Mouse (Mus musculus) cortical plate, adult 2 months (tissue): Measurements from ENCODE around the gene Akr1b7. TPM values are rescaled to one million over a fixed set of nuclear protein-coding genes. Genes with fewer than 3 reads are reported as not detected.

Experiments used
- H3K27ac ChIP-seq: fragments of 200-500 bp; 2 replicates; pipeline ENCODE4 v1.5.1; 2012; ENCODE audit warnings: low read length, control low read depth, inconsistent platforms; ENCODE audit not compliant: insufficient read depth
- H3K4me1 ChIP-seq: fragments of 200-500 bp; 2 replicates; pipeline ENCODE4 v1.6.1; 2011; ENCODE audit warnings: low read length; ENCODE audit not compliant: control insufficient read depth, insufficient read depth
- H3K4me3 ChIP-seq: fragments of 200-500 bp; 2 replicates; pipeline ENCODE4 v1.5.1; 2011; ENCODE audit warnings: mild to moderate bottlenecking, low read length, control low read depth; ENCODE audit not compliant: insufficient read depth
- CTCF ChIP-seq: fragments of 200-500 bp; IDR thresholded peaks from 2 replicates; pipeline ENCODE4 v1.5.1; 2011; ENCODE audit warnings: mild to moderate bottlenecking, control low read depth, low read length; ENCODE audit not compliant: insufficient read depth; ENCODE audit errors: extremely low read depth
- POLR2A ChIP-seq: fragments of 200-500 bp; IDR thresholded peaks from 2 replicates; pipeline ENCODE4 v1.6.1; 2011; ENCODE audit warnings: mild to moderate bottlenecking, low read length, control low read depth; ENCODE audit not compliant: insufficient read depth; ENCODE audit errors: extremely low read depth
- polyA plus RNA-seq: library from polyadenylated mRNA; depleted of rRNA; stranded (reverse); fragments of >200 nt; gene quantifications from 2 replicates; pipeline ENCODE4 v1.2.3, GENCODE M21; 2012; rRNA removed

Gene Akr1b7
- polyA plus RNA-seq, 1 experiment = 0.10 TPM

DNA sequence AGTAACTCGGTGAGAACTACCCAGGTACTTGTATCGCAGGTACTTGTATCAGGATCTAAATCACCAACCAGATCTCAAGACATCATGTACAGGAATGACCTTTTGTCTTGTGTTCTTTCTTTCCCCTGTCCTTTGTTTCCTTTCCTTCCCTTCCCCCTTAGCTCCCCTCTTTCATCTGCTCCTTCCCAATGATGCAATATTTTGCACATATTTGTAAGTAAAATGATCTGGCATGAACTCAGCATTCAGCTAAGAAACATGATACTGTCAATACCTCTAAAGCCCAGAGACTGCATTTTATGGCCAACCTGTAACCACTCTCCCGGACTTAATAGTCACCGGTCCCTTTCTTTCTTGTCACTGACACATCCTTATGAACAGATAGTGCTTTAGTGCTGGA lies 51.4 kb downstream of the Akr1b7 start:
- Histone ChIP-seq H3K4me1 (no peaks in the 10 kb centered on the region), H3K4me3 (no peak overlapping the region), H3K27ac (no peak overlapping the region)
- TF ChIP-seq POLR2A (no peak), CTCF (no peak)

DNA sequence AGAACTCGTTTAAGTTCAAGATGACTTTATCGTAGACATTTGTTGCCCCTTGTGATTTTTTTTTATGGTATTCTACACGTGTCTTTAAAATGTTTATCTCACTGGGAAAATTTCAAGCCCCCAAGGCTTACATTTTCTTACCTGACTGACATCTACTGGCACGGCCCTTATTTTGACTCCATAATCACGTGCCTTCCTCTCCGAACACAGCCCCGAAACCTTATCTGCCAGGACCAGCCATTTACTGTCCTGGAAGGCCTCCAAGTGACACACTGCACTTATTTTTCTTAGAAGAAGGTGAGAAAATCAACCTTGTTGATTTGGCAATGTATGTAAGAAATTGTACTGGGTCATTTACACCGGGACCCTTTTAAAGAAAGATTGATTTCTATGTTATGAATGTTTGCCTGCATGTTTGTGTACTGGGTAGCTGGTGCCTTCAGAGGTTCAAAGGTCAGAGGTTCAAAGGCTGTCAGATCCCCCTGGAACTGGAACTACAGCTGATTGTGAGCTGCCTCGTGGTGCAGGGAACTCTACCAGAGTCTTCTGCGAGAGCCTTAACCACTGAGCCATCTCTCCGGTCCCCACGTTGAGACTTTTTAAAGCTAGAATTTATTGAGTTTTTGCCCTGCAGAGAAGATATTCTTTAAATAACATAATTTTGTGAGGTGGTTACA lies 59.4 kb downstream of the Akr1b7 start:
- TF ChIP-seq CTCF (no peak), POLR2A (no peak)

More for the DNA sequence above, 59.4 kb downstream of the Akr1b7 start:
- Histone ChIP-seq H3K4me3 (no peak overlapping the region), H3K4me1 (no peaks in the 10 kb centered on the region), H3K27ac (no peak overlapping the region)

Other genes starting within 250 kb of the Akr1b7 start
- 52.2 and 54.8 TPM in 2 replicates for gene Slc35b4, start 235.2 kb upstream of the Akr1b7 start, polyA plus RNA-seq
- 89.9 and 97.8 TPM in 2 replicates for gene Akr1b3, start 94.9 kb upstream of the Akr1b7 start, polyA plus RNA-seq
- 1.8 and 2.2 TPM in 2 replicates for gene Akr1b8, start 58.2 kb upstream of the Akr1b7 start, polyA plus RNA-seq
- 29.7 and 33.2 TPM in 2 replicates for gene Akr1b10, start 28.1 kb upstream of the Akr1b7 start, polyA plus RNA-seq
- 91.0 and 91.1 TPM in 2 replicates for gene Bpgm, start 63.9 kb downstream of the Akr1b7 start, polyA plus RNA-seq
- gene Cald1, start 186.2 kb downstream of the Akr1b7 start, polyA plus RNA-seq = 20.6 and 20.8 TPM in 2 replicates